8 mouse cellular contexts compared by ENCODE assay signal in genomic region chr12:24830766-24831152, GRCm38 (mm10). TPM values are rescaled to one million over a fixed set of nuclear protein-coding genes. Genes with fewer than 3 reads are reported as not detected.
A peak's percentile ranks its signal among the peaks of the same experiment; 100 is the strongest.
DNase-seq lines count a peak whose midpoint lies in the region; ATAC-seq lines count a peak whose summit lies in the region.

TSS of gene Mboat2 (plus strand) at chr12:24830879.

- H3K27ac ChIP-seq in forebrain, embryonic 16.5 days (ENCODE audit: low read length) = peak within 1 kb of the TSS; percentile 98
- peak within 1 kb of the TSS; percentile 93 for H3K27ac ChIP-seq in intestine, embryonic 14.5 days (ENCODE audit: low read depth)

- H3K9me3 ChIP-seq in forebrain, embryonic 16.5 days (ENCODE audit: control insufficient read depth, low read length) = no peaks in the 10 kb centered on the region
- H3K9me3 ChIP-seq in intestine, embryonic 14.5 days (ENCODE audit: control insufficient read depth, low read length) = no peaks in the 10 kb centered on the region

- peaks cover 30% of the 10 kb centered on the region for H3K4me1 ChIP-seq in forebrain, embryonic 16.5 days (replicated peaks; ENCODE audit: control insufficient read depth, insufficient read depth, low read length)
- peaks cover 20% of the 10 kb centered on the region for H3K4me1 ChIP-seq in intestine, embryonic 14.5 days (replicated peaks; ENCODE audit: control insufficient read depth, insufficient read depth, low read length)

- H3K9ac ChIP-seq in forebrain, embryonic 16.5 days (replicated peaks; ENCODE audit: low read depth, low read length) = peak within 1 kb of the TSS; percentile 100
- H3K9ac ChIP-seq in intestine, embryonic 14.5 days (ENCODE audit: low read length) = peak within 1 kb of the TSS; percentile 88

- peak; percentile 34; the same call in 1 of the 2 replicates for ATAC-seq in cerebellum, adult (ENCODE audit: insufficient number of reproducible peaks, low FRiP score, low TSS enrichment)
- peak; percentile 27 for ATAC-seq in forebrain, embryonic 16.5 days
- peak; percentile 57 for ATAC-seq in intestine, embryonic 14.5 days (replicated peaks; ENCODE audit: low FRiP score, low TSS enrichment, low read depth)
- ATAC-seq in megakaryocyte progenitor cell, adult 5-6 weeks (replicated peaks; ENCODE audit: poor library complexity) = peak; percentile 52

- intact Hi-C loops in left cerebral cortex, postnatal 36 days (cut with DNase I) = loop anchor here (5.0 kb wide), 3 partner anchors 42 to 118 kb away; no protein-coding TSS in a partner anchor

- H3K4me3 ChIP-seq in forebrain, embryonic 16.5 days (replicated peaks; ENCODE audit: low read length) = peak within 1 kb of the TSS; percentile 96
- peak within 1 kb of the TSS; percentile 84 for H3K4me3 ChIP-seq in intestine, embryonic 14.5 days (ENCODE audit: low read depth, low read length)

- DNase-seq in cerebellum, postnatal 4 days (ENCODE audit: low spot score in 2 of 2) = no peak
- peak; percentile 61 for DNase-seq in adrenal gland, postnatal 14 days
- peak; percentile 94 for DNase-seq in intestine, embryonic 14.5 days (ENCODE audit: low spot score)
- peak; percentile 54 to 60 for DNase-seq in left cerebral cortex, postnatal 36 days (ENCODE audit: low spot score in 2 of 2)
- peak; percentile 10 to 13 for DNase-seq in spleen, postnatal 14 days (ENCODE audit: low spot score in 2 of 2)

- H3K4me2 ChIP-seq in forebrain, embryonic 16.5 days (ENCODE audit: low read length) = peak within 1 kb of the TSS; percentile 89
- peak within 1 kb of the TSS; percentile 77 for H3K4me2 ChIP-seq in intestine, embryonic 14.5 days (ENCODE audit: low read length)

- H3K27me3 ChIP-seq in forebrain, embryonic 16.5 days (replicated peaks; ENCODE audit: control insufficient read depth, insufficient read depth, low read length) = no peaks in the 10 kb centered on the region
- no peaks in the 10 kb centered on the region for H3K27me3 ChIP-seq in intestine, embryonic 14.5 days (replicated peaks; ENCODE audit: control insufficient read depth, insufficient read depth, low read length)

- no peaks in the 10 kb centered on the region for H3K36me3 ChIP-seq in forebrain, embryonic 16.5 days (ENCODE audit: control insufficient read depth, insufficient read depth)
- H3K36me3 ChIP-seq in intestine, embryonic 14.5 days (ENCODE audit: control insufficient read depth, insufficient read depth, low read length) = no peaks in the 10 kb centered on the region

- WGBS in forebrain, embryonic 16.5 days = 1% methylated on average over 24 of the region's 24 CpGs
- under 1% methylated on average over 24 of the region's 24 CpGs for WGBS in intestine, embryonic 14.5 days

RNA-seq across cellular contexts. Expression of gene Mboat2, which starts in this region (rescaled TPM):
- 17.1 and 17.9 TPM in 2 replicates for total RNA-seq in adrenal gland, postnatal 14 days (2021)
- 70.8 and 78.2 TPM in 2 replicates for polyA plus RNA-seq in forebrain, embryonic 16.5 days (2015; fragmentation: Nextera tagmentation; extraction: Ambion mirVana)
- 31.6 and 37.7 TPM in 2 replicates for polyA plus RNA-seq in intestine, embryonic 14.5 days (2014; fragmentation: Nextera tagmentation; extraction: Ambion mirVana)
- total RNA-seq in left cerebral cortex, postnatal 36 days (2021) = 10 to 100 TPM; 83.5 to 88.8 TPM
- total RNA-seq in megakaryocyte progenitor cell, adult 5-6 weeks (2015) = 2.7 TPM in 2 replicates
- 1.8 and 7.7 TPM in 2 replicates for total RNA-seq in megakaryocyte progenitor cell, adult 5-6 weeks (2017)

Comparison
In these comparisons a context has a peak if more than half of its experiments do, and no peak if none do; other contexts are left out.
1. DNase-seq: peak in adrenal gland, postnatal 14 days (single experiment), intestine, embryonic 14.5 days (single experiment), left cerebral cortex, postnatal 36 days (2 of 2) and spleen, postnatal 14 days (2 of 2); none in cerebellum, postnatal 4 days (0 of 2).
2. Peak in every context shown above with its lines, with median percentiles within 50 percentile points of each other: ATAC-seq.